Mouse (Mus musculus) bone marrow, adult 2 months (tissue): Measurements from ENCODE around the gene Fam155a. TPM values are rescaled to one million over a fixed set of nuclear protein-coding genes. Genes with fewer than 3 reads are reported as not detected.

Experiments
- H3K27ac ChIP-seq: fragments of 200-500 bp; 2 replicates; pipeline ENCODE4 v1.5.1; 2012; ENCODE audit warnings: low read depth, mild to moderate bottlenecking, control low read depth, inconsistent platforms, low read length; ENCODE audit not compliant: control insufficient read depth, poor library complexity, insufficient read depth
- H3K4me1 ChIP-seq: fragments of 200-500 bp; 2 replicates; pipeline ENCODE4 v1.6.1; 2011; ENCODE audit warnings: low read length; ENCODE audit not compliant: control insufficient read depth, insufficient read depth
- H3K4me3 ChIP-seq: fragments of 200-500 bp; replicated peaks from 2 replicates; pipeline ENCODE3; 2011; ENCODE audit warnings: mild to moderate bottlenecking, low read depth, low read length, control low read depth; ENCODE audit not compliant: control insufficient read depth
- CTCF ChIP-seq: fragments of 200-500 bp; IDR thresholded peaks from 2 replicates; pipeline ENCODE4 v1.5.1; 2011; ENCODE audit warnings: low read length, control low read depth; ENCODE audit not compliant: control insufficient read depth, insufficient read depth
- POLR2A ChIP-seq: fragments of 200-500 bp; IDR thresholded peaks from 2 replicates; pipeline ENCODE4 v1.6.1; 2011; ENCODE audit warnings: low read depth, mild to moderate bottlenecking, control low read depth, low read length, borderline replicate concordance; ENCODE audit not compliant: control insufficient read depth
- WGBS: fragments of 180-500 bp; shearing (Covaris S2); methylation state at CpG from one replicate; pipeline ENCODE4 v1.1.7; 2018; 5-methylcytosine and 5-hydroxymethylcytosine counted together
- polyA plus RNA-seq: library from polyadenylated mRNA; stranded (reverse); fragments of >200 nt; gene quantifications from 2 replicates; pipeline ENCODE4 v1.2.4, GENCODE M21; 2011; ENCODE audit warnings: low replicate concordance; ENCODE audit not compliant: missing spikeins, insufficient read depth, insufficient read length

Gene Fam155a
- polyA plus RNA-seq, 1 experiment = not detected

DNA sequence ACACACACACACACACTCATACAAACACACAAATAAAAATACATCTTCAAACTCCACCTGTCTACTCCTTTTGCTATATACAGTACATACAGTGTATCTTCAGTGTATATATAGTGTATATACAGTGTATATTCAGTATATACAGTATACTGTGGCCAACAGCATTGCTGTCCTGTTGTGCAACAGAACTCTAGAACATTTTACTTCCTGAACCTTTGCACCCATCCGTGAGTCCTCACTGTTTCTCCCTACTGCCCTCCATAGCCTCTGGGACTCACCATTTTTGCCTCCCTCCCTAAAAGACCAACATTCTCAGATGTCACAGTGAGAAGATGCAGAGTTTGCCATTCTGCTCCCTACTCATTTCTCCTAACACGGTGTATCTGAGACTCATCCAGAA, 347.8 kb downstream of the Fam155a start:
- TF ChIP-seq POLR2A = no peak
- TF ChIP-seq CTCF = no peak
- WGBS = 31% methylated on average over 2 of the region's 2 CpGs
- Histone ChIP-seq H3K4me3 (no peak overlapping the region), H3K4me1 (no peaks in the 10 kb centered on the region; the same call in 1 of the 2 replicates), H3K27ac (no peak overlapping the region)

DNA sequence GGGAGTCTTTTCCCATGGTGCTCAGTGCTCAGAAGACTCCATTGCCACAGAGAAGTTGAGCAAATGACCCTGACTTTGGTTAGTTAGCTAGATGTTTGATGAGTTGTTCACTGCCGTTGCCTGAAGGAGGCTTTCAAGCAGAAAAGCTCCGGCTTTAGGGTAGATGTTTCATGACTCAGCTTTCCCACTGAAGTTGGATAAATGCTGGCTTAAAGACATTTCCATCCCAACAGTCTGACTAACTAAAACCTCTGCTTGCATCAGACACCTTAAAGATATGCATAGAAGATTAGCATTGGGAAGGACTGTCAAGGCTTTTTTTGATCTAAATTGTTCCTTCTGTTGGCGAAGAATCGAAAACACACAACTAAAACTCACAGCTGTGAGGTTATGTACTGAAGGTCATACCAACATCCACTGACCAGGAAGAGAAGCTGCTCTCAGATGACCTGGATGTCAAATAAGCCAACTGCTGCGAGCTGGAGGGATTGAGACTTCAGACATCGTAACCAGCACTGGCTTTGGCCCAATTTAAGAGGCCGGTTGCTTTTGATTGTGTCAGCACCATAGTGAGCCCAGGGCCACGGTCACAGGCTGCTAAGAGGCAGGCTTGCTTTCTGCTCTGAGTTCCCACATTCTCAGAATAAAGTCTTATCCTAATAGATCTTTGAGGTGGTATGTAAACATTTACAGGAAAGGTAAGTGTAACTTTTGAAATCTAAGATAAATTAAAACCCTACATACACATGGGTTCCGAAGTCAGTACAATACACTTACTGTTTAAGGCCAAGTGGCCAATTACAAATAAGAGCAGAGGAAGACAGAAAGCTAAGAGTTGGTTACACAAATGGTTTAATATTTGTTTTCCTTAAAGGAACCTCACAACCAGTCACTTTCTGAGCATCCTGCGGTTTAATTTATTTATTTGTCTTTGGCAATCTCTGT, 351.8 kb downstream of the Fam155a start:
- TF ChIP-seq POLR2A (no peak), CTCF (no peak)
- no peak overlapping the region for H3K4me3 ChIP-seq
- no peak overlapping the region for H3K27ac ChIP-seq
- 77% methylated on average over 10 of the region's 10 CpGs for WGBS
- no peaks in the 10 kb centered on the region; the same call in 1 of the 2 replicates for H3K4me1 ChIP-seq

DNA sequence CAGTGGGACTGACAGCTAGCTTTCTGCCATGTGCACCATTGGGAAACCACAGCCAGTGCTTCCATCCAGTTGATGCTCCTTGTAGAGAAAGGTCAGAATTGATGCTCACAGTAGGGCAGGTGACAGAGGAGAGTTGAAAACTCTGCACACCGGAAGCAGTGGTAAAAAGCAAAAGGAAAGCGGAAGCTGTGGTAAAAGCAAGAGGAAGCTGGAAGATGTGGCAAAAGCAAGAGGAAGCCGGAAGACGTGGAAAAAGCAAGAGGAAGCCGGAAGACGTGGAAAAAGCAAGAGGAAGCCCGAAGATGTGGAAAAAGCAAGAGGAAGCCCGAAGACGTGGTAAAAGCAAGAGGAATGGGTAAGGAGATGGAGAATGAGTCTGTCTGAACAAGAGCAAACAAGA, 354.8 kb downstream of the Fam155a start:
- Histone ChIP-seq H3K4me1 (no peaks in the 10 kb centered on the region; the same call in 1 of the 2 replicates), H3K27ac (no peak overlapping the region), H3K4me3 (no peak overlapping the region)
- no peak for TF ChIP-seq POLR2A
- WGBS = 30% methylated on average over 9 of the region's 9 CpGs

DNA sequence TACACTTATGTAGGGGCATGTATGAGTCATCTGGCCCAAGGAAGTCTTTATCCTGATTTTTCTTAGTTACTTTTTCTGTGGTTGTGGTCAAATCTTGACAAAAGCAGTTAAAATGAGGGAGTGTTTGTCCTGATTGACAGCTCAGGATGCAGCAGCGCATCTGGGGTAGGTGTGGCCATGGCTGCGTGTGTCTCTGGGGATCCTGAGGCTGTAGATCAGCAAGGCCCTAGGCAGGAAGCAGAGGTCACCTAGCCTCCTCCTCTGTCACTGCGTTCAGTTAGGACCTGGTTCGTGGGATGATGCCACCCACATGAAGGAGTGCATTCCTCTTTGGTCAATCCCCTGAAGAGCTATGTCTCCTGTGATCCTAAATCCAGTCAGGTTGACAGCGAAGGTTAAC, 362.5 kb downstream of the Fam155a start:
- WGBS = 27% methylated on average over 5 of the region's 5 CpGs
- TF ChIP-seq CTCF (no peak), POLR2A (no peak)
- peaks cover 2% of the 10 kb centered on the region for H3K4me1 ChIP-seq
- no peak overlapping the region for H3K4me3 ChIP-seq
- no peak overlapping the region for H3K27ac ChIP-seq

DNA sequence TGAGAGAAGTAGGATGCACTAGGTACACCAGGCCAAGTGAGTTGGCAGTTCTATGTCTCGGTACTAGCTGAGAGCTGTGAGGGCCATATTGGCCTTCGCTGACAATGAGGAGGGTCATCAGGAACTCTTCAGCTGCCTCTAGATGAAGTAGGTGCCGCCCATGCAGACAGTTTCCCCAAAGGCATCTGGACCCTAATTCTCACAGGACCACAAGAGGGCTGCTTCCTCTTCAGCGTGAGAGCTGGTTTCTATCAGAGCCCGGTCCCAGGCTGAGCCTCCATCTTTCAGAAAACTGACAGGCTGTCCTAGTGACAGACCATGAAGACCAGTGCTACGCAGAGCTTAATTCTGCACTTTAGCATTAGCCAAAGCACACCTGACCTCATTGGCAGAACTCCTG, 364.8 kb downstream of the Fam155a start:
- 31% methylated on average over 6 of the region's 6 CpGs for WGBS

DNA sequence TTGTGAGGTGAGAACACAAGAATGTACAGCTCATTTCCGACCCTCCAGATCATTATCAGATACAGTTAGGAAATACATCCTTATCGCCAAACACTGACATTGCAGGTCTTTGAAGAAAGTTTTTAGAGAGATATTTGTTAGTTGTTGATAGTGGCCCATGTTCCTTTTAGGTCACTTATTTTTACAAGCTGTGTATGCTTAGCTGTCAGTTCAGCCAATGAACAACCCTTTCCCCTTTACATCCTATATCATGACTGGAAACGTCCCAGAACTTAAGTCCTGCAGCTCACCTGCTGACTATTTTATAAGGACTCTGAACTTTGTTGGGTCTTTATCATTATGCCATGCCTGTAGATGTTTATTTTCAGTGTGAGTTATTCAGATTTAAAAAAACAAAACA, 366.3 kb downstream of the Fam155a start:
- peaks cover 2% of the 10 kb centered on the region for H3K4me1 ChIP-seq
- no peak for TF ChIP-seq CTCF
- H3K4me3 ChIP-seq = no peak overlapping the region
- H3K27ac ChIP-seq = no peak overlapping the region
- WGBS = 14% methylated on average over 3 of the region's 3 CpGs

More for the DNA sequence above, 364.8 kb downstream of the Fam155a start:
- peaks cover 2% of the 10 kb centered on the region for H3K4me1 ChIP-seq
- no peak overlapping the region for H3K27ac ChIP-seq
- TF ChIP-seq CTCF (no peak), POLR2A (no peak)
- H3K4me3 ChIP-seq = no peak overlapping the region

DNA sequence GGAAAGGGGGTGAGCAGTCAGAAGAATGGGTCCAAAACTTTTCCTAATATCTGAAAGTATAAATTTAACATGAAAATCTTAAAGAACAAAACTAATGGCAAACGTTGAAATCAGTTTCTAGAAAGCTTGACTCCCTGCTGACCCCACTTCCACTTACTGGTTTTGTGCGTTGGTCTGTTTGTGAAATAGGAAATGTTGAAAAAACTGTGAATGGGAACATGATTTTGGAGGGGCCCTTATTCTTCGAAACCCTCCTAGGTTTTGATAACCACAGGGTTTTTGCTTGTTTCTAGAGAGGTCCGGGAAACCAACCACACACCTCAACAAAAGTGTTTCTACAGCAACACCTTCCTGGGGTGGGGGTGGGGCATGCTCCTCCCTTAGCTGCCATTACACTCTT, 368.6 kb downstream of the Fam155a start:
- H3K27ac ChIP-seq = no peak overlapping the region
- no peaks in the 10 kb centered on the region; the same call in 1 of the 2 replicates for H3K4me1 ChIP-seq
- WGBS = 6% methylated on average over 4 of the region's 4 CpGs
- TF ChIP-seq CTCF = no peak
- no peak for TF ChIP-seq POLR2A
- no peak overlapping the region for H3K4me3 ChIP-seq

DNA sequence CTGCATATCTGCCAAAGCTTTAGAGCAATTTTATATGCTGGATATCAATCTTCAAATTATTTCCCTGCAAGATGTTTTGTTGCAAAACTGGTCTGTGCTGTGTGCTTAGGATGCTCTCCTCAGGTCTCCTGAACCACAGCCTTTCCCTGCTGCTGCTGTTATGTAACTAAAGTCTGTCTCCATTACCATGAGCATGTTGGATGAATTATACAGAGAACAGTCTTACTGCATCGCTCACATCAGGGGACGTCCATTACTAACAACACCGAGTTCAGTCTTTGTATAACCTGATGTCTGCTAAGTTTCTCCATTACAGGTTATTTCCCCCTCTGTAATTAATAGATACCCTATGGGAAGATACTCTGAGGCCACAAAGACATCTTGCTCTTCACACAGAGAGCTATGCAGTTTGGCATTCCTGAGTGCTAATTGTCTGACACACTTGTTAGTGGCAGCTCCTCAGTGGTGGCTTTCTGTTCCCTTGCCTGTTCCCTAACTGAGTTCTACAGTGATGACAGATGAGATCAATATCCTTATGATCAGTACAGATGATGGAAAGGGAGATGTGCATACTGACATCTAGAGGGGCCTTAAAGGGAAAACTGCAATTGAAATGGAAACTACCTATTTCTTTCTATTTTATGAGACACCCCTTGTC, 372.2 kb downstream of the Fam155a start:
- WGBS = 82% methylated on average over 3 of the region's 3 CpGs
- no peak overlapping the region for H3K27ac ChIP-seq
- TF ChIP-seq CTCF (no peak), POLR2A (no peak)
- no peak overlapping the region for H3K4me3 ChIP-seq
- H3K4me1 ChIP-seq = no peaks in the 10 kb centered on the region; the same call in 1 of the 2 replicates
